Mouse (Mus musculus): ENCODE results near the gene Btrc. TPM values are rescaled to one million over a fixed set of nuclear protein-coding genes. Genes with fewer than 3 reads are reported as not detected.
"Not testable (repeated sequence)": the region's sequence is repeated elsewhere in the genome, so short reads cannot be mapped to it uniquely, and the experiment has no call there.

The Btrc gene
- total and polyA plus RNA-seq, 3 experiments: 11.0 to 20.7 (median 14.0) TPM

DNA sequence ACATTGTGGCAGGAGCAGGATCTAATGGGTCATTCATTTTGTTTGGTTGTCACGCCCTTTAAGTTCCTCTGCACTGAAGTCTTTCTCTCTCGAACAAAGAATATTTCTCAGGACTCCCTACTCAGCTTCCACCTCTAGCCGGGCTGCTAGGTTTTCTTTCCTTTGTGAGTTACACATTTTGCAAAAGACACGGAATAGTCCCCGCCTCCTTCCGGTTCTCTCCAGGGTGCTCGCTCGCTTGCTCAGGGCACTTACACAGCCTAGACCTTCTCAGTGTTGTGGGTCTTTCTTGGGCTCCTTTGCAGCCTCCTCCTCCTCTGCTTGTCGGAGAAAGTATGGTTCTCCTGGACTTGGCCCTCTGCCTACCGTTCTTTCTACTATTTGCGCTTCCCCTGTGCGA lies 13.1 kb upstream of the Btrc start:
- Histone ChIP-seq H3K27me3 (replicated peaks) (no peaks in the 10 kb centered on the region), H3K36me3 (replicated peaks in 1 of 2; ENCODE audit: control insufficient read depth in 1 of 2, insufficient read depth in 1 of 2, low read length in 1 of 2) (no peaks in the 10 kb centered on the region), H3K4me2 (ENCODE audit: insufficient read depth, low read depth, poor library complexity, severe bottlenecking) (no peak overlapping the region), H3K27ac (ENCODE audit: insufficient read depth, low read depth) (no peak overlapping the region), H3K4me1 (ENCODE audit: control insufficient read depth in 1 of 2, insufficient read depth in 2 of 2) (peaks cover 2 to 24% of the 10 kb centered on the region in 2 experiments; a peak in 3 of 4 replicates), H3K9me3 (replicated peaks; ENCODE audit: low read length) (peaks cover 2% of the 10 kb centered on the region), H3K79me2 (replicated peaks; ENCODE audit: control insufficient read depth, extremely low read depth, insufficient read depth, poor library complexity, severe bottlenecking) (no peaks in the 10 kb centered on the region), H3K9ac (ENCODE audit: insufficient read depth, low read depth) (no peak overlapping the region), H3K4me3 (replicated peaks in 1 of 3; ENCODE audit: low read depth in 2 of 3, low read length in 2 of 3, poor library complexity in 1 of 3) (no peak overlapping the region)
- no peak for TF ChIP-seq ZC3H11A (IDR thresholded peaks at IDR 0.05; ENCODE audit: low read depth, low read length)
- no peak for TF ChIP-seq ZMIZ1 (IDR thresholded peaks at IDR 0.05; ENCODE audit: low read depth, low read length)
- no peak for TF ChIP-seq CTCF (conservative IDR thresholded peaks at IDR 0.05 in 1 of 2, IDR thresholded peaks at IDR 0.05 in 1 of 2; ENCODE audit: low read depth in 2 of 2, low read length in 2 of 2)
- TF ChIP-seq USF2 (conservative IDR thresholded peaks at IDR 0.05; ENCODE audit: low read depth, low read length): no peak
- TF ChIP-seq RAD21 (IDR thresholded peaks at IDR 0.05; ENCODE audit: low read depth, low read length): no peak
- TF ChIP-seq KAT2A (IDR thresholded peaks at IDR 0.05; ENCODE audit: insufficient replicate concordance, low read length): no peak
- no peak for TF ChIP-seq NRF1 (IDR thresholded peaks at IDR 0.05; ENCODE audit: low read depth, low read length)
- no peak for TF ChIP-seq MAZ (IDR thresholded peaks at IDR 0.05; ENCODE audit: low read depth, low read length)
- TF ChIP-seq MAFK (IDR thresholded peaks at IDR 0.05; ENCODE audit: insufficient replicate concordance, low read length): no peak
- TF ChIP-seq MYC (IDR thresholded peaks at IDR 0.05; ENCODE audit: low read depth, low read length): no peak
- TF ChIP-seq JUND (conservative IDR thresholded peaks at IDR 0.05; ENCODE audit: low read depth, low read length): no peak
- no peak for TF ChIP-seq CHD2 (IDR thresholded peaks at IDR 0.05; ENCODE audit: low read length)
- no peak for DNase-seq (ENCODE audit: extremely low read depth)
- dilution Hi-C loops (cut with MboI; ENCODE audit: extremely low pct_ligation_motif_present, extremely low pct_unique_long_range_greater_than_20kb, low sequenced_read_pairs): no loop called here
- in situ Hi-C loops (cut with MboI; ENCODE audit: low pct_ligation_motif_present, low pct_unique_long_range_greater_than_20kb, low sequenced_read_pairs): no loop called here

DNA sequence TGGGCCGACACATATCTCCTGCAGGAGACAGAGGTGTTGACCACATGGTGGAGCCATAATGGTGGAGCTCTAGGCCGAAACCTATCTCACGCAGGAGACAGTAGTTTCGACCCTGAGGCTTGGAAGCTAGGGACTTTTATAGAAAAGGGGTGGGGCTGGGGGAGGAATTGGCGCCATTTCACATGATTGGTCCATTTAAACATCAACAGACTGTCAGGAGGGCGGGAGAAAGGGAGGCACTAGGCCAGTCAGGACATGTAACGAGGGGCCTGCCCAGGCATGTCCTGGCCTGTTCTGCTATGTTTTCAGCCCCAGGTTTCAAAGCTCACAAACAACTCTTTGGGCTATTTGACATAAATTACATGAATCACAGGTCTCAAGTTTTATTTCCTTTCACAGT lies 10.8 kb upstream of the Btrc start:
- H3K79me2 ChIP-seq (replicated peaks; ENCODE audit: control insufficient read depth, extremely low read depth, insufficient read depth, poor library complexity, severe bottlenecking); H3K4me3 ChIP-seq (replicated peaks in 1 of 3; ENCODE audit: low read depth in 2 of 3, low read length in 2 of 3, poor library complexity in 1 of 3); H3K4me2 ChIP-seq (ENCODE audit: insufficient read depth, low read depth, poor library complexity, severe bottlenecking); H3K27me3 ChIP-seq (replicated peaks); dilution Hi-C loops (cut with MboI; ENCODE audit: extremely low pct_ligation_motif_present, extremely low pct_unique_long_range_greater_than_20kb, low sequenced_read_pairs); in situ Hi-C loops (cut with MboI; ENCODE audit: low pct_ligation_motif_present, low pct_unique_long_range_greater_than_20kb, low sequenced_read_pairs); DNase-seq (ENCODE audit: extremely low read depth); H3K36me3 ChIP-seq (replicated peaks in 1 of 2; ENCODE audit: control insufficient read depth in 1 of 2, insufficient read depth in 1 of 2, low read length in 1 of 2); H3K27ac ChIP-seq (ENCODE audit: insufficient read depth, low read depth); H3K9me3 ChIP-seq (replicated peaks; ENCODE audit: low read length); H3K9ac ChIP-seq (ENCODE audit: insufficient read depth, low read depth): not testable (repeated sequence)
- H3K4me1 ChIP-seq (ENCODE audit: control insufficient read depth in 1 of 2, insufficient read depth in 2 of 2): peaks cover 0 to 11% of the 10 kb centered on the region in 2 experiments; a peak in 3 of 4 replicates

DNA sequence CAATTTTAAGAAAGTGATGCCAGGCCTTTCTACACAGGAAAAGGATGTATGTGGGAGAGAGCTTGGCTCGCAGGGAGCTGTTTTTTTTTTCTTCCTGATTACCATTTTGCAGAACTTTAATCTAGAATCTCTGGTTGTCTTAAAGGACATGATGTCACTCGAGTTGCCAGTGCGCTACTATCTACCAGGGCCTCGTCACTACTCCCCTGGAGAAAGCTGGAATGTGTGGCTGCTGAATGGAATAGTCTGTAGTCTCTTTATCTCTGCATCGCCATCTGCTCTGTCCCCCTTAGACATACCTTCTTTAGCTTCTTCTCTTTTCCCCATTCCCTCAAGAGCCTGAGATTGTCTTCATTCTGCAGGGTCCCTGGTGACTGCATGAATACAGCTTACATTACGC lies 7.9 kb upstream of the Btrc start:
- H3K4me3 ChIP-seq (replicated peaks in 1 of 3; ENCODE audit: low read depth in 2 of 3, low read length in 2 of 3, poor library complexity in 1 of 3): no peak overlapping the region
- dilution Hi-C loops (cut with MboI; ENCODE audit: extremely low pct_ligation_motif_present, extremely low pct_unique_long_range_greater_than_20kb, low sequenced_read_pairs): no loop called here
- in situ Hi-C loops (cut with MboI; ENCODE audit: low pct_ligation_motif_present, low pct_unique_long_range_greater_than_20kb, low sequenced_read_pairs): no loop called here

DNA sequence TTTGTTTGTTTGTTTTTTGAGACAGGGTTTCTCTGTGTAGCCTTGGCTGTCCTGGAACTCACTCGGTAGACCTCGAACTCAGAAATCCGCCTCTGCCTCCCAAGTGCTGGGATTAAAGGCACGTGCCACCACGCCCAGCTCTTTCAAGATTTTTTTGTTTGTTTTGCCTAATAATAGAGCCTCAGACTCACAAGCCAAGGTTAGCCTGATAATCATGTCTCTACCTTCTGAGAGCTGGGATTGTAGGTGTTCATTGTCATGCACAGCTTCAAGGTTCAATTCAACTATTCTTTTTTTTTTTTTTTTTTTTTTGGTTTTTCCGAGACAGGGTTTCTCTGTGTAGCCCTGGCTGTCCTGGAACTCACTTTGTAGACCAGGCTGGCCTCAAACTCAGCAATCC lies 6.7 kb upstream of the Btrc start:
- H3K4me3 ChIP-seq (replicated peaks in 1 of 3; ENCODE audit: low read depth in 2 of 3, low read length in 2 of 3, poor library complexity in 1 of 3); H3K27me3 ChIP-seq (replicated peaks); in situ Hi-C loops (cut with MboI; ENCODE audit: low pct_ligation_motif_present, low pct_unique_long_range_greater_than_20kb, low sequenced_read_pairs); H3K9me3 ChIP-seq (replicated peaks; ENCODE audit: low read length); H3K79me2 ChIP-seq (replicated peaks; ENCODE audit: control insufficient read depth, extremely low read depth, insufficient read depth, poor library complexity, severe bottlenecking); H3K27ac ChIP-seq (ENCODE audit: insufficient read depth, low read depth); dilution Hi-C loops (cut with MboI; ENCODE audit: extremely low pct_ligation_motif_present, extremely low pct_unique_long_range_greater_than_20kb, low sequenced_read_pairs); H3K36me3 ChIP-seq (replicated peaks in 1 of 2; ENCODE audit: control insufficient read depth in 1 of 2, insufficient read depth in 1 of 2, low read length in 1 of 2); H3K4me1 ChIP-seq (ENCODE audit: control insufficient read depth in 1 of 2, insufficient read depth in 2 of 2); H3K4me2 ChIP-seq (ENCODE audit: insufficient read depth, low read depth, poor library complexity, severe bottlenecking); H3K9ac ChIP-seq (ENCODE audit: insufficient read depth, low read depth); DNase-seq (ENCODE audit: extremely low read depth): not testable (repeated sequence)

More for the DNA sequence above, 7.9 kb upstream of the Btrc start:
- Histone ChIP-seq H3K27me3 (replicated peaks) (no peaks in the 10 kb centered on the region), H3K27ac (ENCODE audit: insufficient read depth, low read depth) (no peak overlapping the region), H3K36me3 (replicated peaks in 1 of 2; ENCODE audit: control insufficient read depth in 1 of 2, insufficient read depth in 1 of 2, low read length in 1 of 2) (no peaks in the 10 kb centered on the region), H3K9me3 (replicated peaks; ENCODE audit: low read length) (peaks cover 2% of the 10 kb centered on the region), H3K9ac (ENCODE audit: insufficient read depth, low read depth) (no peak overlapping the region), H3K4me2 (ENCODE audit: insufficient read depth, low read depth, poor library complexity, severe bottlenecking) (no peak overlapping the region), H3K4me1 (ENCODE audit: control insufficient read depth in 1 of 2, insufficient read depth in 2 of 2) (peaks cover 0 to 10% of the 10 kb centered on the region in 2 experiments; a peak in 3 of 4 replicates), H3K79me2 (replicated peaks; ENCODE audit: control insufficient read depth, extremely low read depth, insufficient read depth, poor library complexity, severe bottlenecking) (no peaks in the 10 kb centered on the region)
- TF ChIP-seq HCFC1 (IDR thresholded peaks at IDR 0.05; ENCODE audit: low read depth, low read length) (no peak), MAX (IDR thresholded peaks at IDR 0.05; ENCODE audit: low read length) (no peak), USF1 (IDR thresholded peaks at IDR 0.05; ENCODE audit: low read depth, low read length) (no peak), USF2 (conservative IDR thresholded peaks at IDR 0.05; ENCODE audit: low read depth, low read length) (no peak), UBTF (IDR thresholded peaks at IDR 0.05; ENCODE audit: low read depth, low read length) (no peak), EP300 (IDR thresholded peaks at IDR 0.05; ENCODE audit: low read length) (no peak), MAZ (IDR thresholded peaks at IDR 0.05; ENCODE audit: low read depth, low read length) (no peak), E2F4 (IDR thresholded peaks at IDR 0.05; ENCODE audit: insufficient replicate concordance, low read depth, low read length) (no peak), CHD2 (IDR thresholded peaks at IDR 0.05; ENCODE audit: low read length) (no peak), POLR2A (IDR thresholded peaks at IDR 0.05; ENCODE audit: low read depth, low read length) (no peak), SMC3 (IDR thresholded peaks at IDR 0.05; ENCODE audit: low read depth, low read length) (no peak), RCOR1 (conservative IDR thresholded peaks at IDR 0.05; ENCODE audit: low read depth, low read length) (no peak), POLR2AphosphoS2 (IDR thresholded peaks at IDR 0.05; ENCODE audit: low read depth, low read length) (no peak), ZNF384 (IDR thresholded peaks at IDR 0.05; ENCODE audit: low read depth, low read length) (no peak), ZKSCAN1 (IDR thresholded peaks at IDR 0.05; ENCODE audit: borderline replicate concordance, low read depth, low read length) (no peak), MYC (IDR thresholded peaks at IDR 0.05; ENCODE audit: low read depth, low read length) (no peak), MAFK (IDR thresholded peaks at IDR 0.05; ENCODE audit: insufficient replicate concordance, low read length) (no peak), JUN (IDR thresholded peaks at IDR 0.05; ENCODE audit: insufficient read depth, low read depth, low read length) (no peak)
- DNase-seq (ENCODE audit: extremely low read depth): no peak

All from CH12.LX (cell line).